Mouse (Mus musculus): ENCODE results near the gene Ak4. TPM values are rescaled to one million over a fixed set of nuclear protein-coding genes. Genes with fewer than 3 reads are reported as not detected.

The Ak4 gene
- total RNA-seq (2014; rRNA removed; ENCODE audit: low replicate concordance): 11.0 and 18.4 TPM in 2 replicates
- 4.6 and 5.3 TPM in 2 replicates for polyA plus RNA-seq (2015; fragmentation: Nextera tagmentation; extraction: Ambion mirVana)

GRCm38 (mm10) chr4:101419151-101419910, at the start of gene Ak4:
Ak4 (plus strand) TSS chr4:101419277.
- Histone ChIP-seq H3K4me3 (ENCODE audit: low read depth, low read length) (peak within 1 kb of the TSS; percentile 82), H3K9ac (replicated peaks; ENCODE audit: low read depth, low read length) (peak within 1 kb of the TSS; percentile 74), H3K4me1 (ENCODE audit: control insufficient read depth, insufficient read depth) (0 out of 2 replicates have a peak, but pooled peaks cover 8% of the 10 kb centered on the region), H3K27me3 (ENCODE audit: control insufficient read depth, insufficient read depth, low read length) (no peaks in the 10 kb centered on the region), H3K4me2 (ENCODE audit: low read depth, low read length) (peak within 1 kb of the TSS; percentile 99), H3K9me3 (replicated peaks; ENCODE audit: control insufficient read depth, low read length) (no peaks in the 10 kb centered on the region), H3K27ac (ENCODE audit: low read depth) (peak within 1 kb of the TSS; percentile 65), H3K36me3 (replicated peaks; ENCODE audit: control insufficient read depth, insufficient read depth, low read length) (0 out of 2 replicates have a peak, but pooled peaks cover 5% of the 10 kb centered on the region)
- ATAC-seq (ENCODE audit: insufficient read depth, low read depth) (peak; percentile 53), DNase-seq (ENCODE audit: low spot score) (no peak)
- TF ChIP-seq CTCF (IDR thresholded peaks at IDR 0.05; ENCODE audit: low read depth) (no peak), EP300 (IDR thresholded peaks at IDR 0.05; ENCODE audit: low read depth) (no peak)
- under 1% methylated on average over 51 of the region's 74 CpGs for WGBS

- ATAC-seq (ENCODE audit: insufficient read depth, low read depth) (no peak), DNase-seq (ENCODE audit: low spot score) (no peak)
- 76% methylated on average over 4 of the region's 4 CpGs for WGBS
- no peak overlapping the region for H3K9ac ChIP-seq (replicated peaks; ENCODE audit: low read depth, low read length)
- no peaks in the 10 kb centered on the region for H3K27me3 ChIP-seq (ENCODE audit: control insufficient read depth, insufficient read depth, low read length)
- no peak overlapping the region for H3K4me3 ChIP-seq (ENCODE audit: low read depth, low read length)
- H3K4me1 ChIP-seq (ENCODE audit: control insufficient read depth, insufficient read depth): no peaks in the 10 kb centered on the region
- H3K27ac ChIP-seq (ENCODE audit: low read depth): no peak overlapping the region
- no peak overlapping the region for H3K4me2 ChIP-seq (ENCODE audit: low read depth, low read length)
- H3K36me3 ChIP-seq (replicated peaks; ENCODE audit: control insufficient read depth, insufficient read depth, low read length): no peaks in the 10 kb centered on the region
- H3K9me3 ChIP-seq (replicated peaks; ENCODE audit: control insufficient read depth, low read length): no peaks in the 10 kb centered on the region
- TF ChIP-seq CTCF (IDR thresholded peaks at IDR 0.05; ENCODE audit: low read depth) (no peak), EP300 (IDR thresholded peaks at IDR 0.05; ENCODE audit: low read depth) (no peak)
Observed at GRCm38 (mm10) chr4:101369738-101370275, 49.3 kb upstream of the Ak4 start.

GRCm38 (mm10) chr4:101372283-101372682, 46.8 kb upstream of the Ak4 start:
- no peaks in the 10 kb centered on the region for H3K9me3 ChIP-seq (replicated peaks; ENCODE audit: control insufficient read depth, low read length)
- no peak for ATAC-seq (ENCODE audit: insufficient read depth, low read depth)
- no peak overlapping the region for H3K4me3 ChIP-seq (ENCODE audit: low read depth, low read length)
- 53% methylated on average over 2 of the region's 2 CpGs for WGBS
- no peak for TF ChIP-seq CTCF (IDR thresholded peaks at IDR 0.05; ENCODE audit: low read depth)
- no peak for TF ChIP-seq EP300 (IDR thresholded peaks at IDR 0.05; ENCODE audit: low read depth)
- H3K9ac ChIP-seq (replicated peaks; ENCODE audit: low read depth, low read length): no peak overlapping the region
- H3K36me3 ChIP-seq (replicated peaks; ENCODE audit: control insufficient read depth, insufficient read depth, low read length): no peaks in the 10 kb centered on the region
- no peaks in the 10 kb centered on the region for H3K27me3 ChIP-seq (ENCODE audit: control insufficient read depth, insufficient read depth, low read length)
- H3K4me2 ChIP-seq (ENCODE audit: low read depth, low read length): no peak overlapping the region
- no peak overlapping the region for H3K27ac ChIP-seq (ENCODE audit: low read depth)
- no peak for DNase-seq (ENCODE audit: low spot score)
- no peaks in the 10 kb centered on the region for H3K4me1 ChIP-seq (ENCODE audit: control insufficient read depth, insufficient read depth)

DNA sequence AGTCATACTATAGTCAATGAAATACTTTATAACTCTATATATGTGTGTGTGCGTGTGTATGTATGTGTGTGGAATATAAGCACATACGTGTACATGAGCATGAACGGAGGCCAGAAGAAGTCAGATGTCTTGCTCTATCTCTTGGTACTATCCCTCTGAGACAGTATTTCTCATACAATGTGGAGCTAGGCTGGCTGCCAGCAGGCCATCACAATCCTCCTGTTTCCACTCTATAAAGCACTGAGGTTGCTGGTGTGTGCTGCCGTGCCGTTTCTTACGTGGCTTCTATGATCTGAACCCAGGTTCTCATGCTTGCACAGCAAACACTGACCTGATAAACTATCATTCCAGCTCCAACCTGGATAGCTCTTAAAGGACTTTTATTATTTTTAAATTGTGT, 46.3 kb upstream of the Ak4 start:
- Histone ChIP-seq H3K4me1 (ENCODE audit: control insufficient read depth, insufficient read depth) (no peaks in the 10 kb centered on the region), H3K4me2 (ENCODE audit: low read depth, low read length) (no peak overlapping the region), H3K36me3 (replicated peaks; ENCODE audit: control insufficient read depth, insufficient read depth, low read length) (no peaks in the 10 kb centered on the region), H3K9ac (replicated peaks; ENCODE audit: low read depth, low read length) (no peak overlapping the region), H3K27ac (ENCODE audit: low read depth) (no peak overlapping the region), H3K4me3 (ENCODE audit: low read depth, low read length) (no peak overlapping the region), H3K9me3 (replicated peaks; ENCODE audit: control insufficient read depth, low read length) (no peaks in the 10 kb centered on the region), H3K27me3 (ENCODE audit: control insufficient read depth, insufficient read depth, low read length) (no peaks in the 10 kb centered on the region)
- 79% methylated on average over 6 of the region's 6 CpGs for WGBS
- TF ChIP-seq CTCF (IDR thresholded peaks at IDR 0.05; ENCODE audit: low read depth): no peak
- TF ChIP-seq EP300 (IDR thresholded peaks at IDR 0.05; ENCODE audit: low read depth): no peak
- no peak for ATAC-seq (ENCODE audit: insufficient read depth, low read depth)
- DNase-seq (ENCODE audit: low spot score): no peak

DNA sequence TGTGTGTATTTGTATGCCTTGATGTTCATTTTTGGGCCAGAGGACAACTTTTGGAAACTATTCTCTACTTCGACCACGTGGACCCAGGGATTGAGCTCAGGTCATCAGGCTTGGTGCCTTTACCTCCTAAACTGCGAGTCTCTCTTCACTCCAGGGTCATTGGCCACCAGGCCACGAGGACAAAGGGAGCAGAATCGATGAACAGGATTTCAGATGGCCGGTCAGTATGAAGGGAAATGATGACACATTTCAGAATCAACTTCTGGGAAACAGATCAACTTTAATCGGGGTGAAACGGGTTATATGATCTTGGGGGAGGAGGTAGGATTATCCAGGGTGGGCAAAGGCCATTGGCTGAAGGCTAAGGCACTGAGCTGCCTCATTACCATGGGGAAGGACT, 45.0 kb upstream of the Ak4 start:
- no peak overlapping the region for H3K4me3 ChIP-seq (ENCODE audit: low read depth, low read length)
- H3K4me2 ChIP-seq (ENCODE audit: low read depth, low read length): no peak overlapping the region
- ATAC-seq (ENCODE audit: insufficient read depth, low read depth) (no peak), DNase-seq (ENCODE audit: low spot score) (no peak)
- 70% methylated on average over 8 of the region's 8 CpGs for WGBS
- no peaks in the 10 kb centered on the region for H3K4me1 ChIP-seq (ENCODE audit: control insufficient read depth, insufficient read depth)
- H3K27ac ChIP-seq (ENCODE audit: low read depth): no peak overlapping the region
- no peaks in the 10 kb centered on the region for H3K9me3 ChIP-seq (replicated peaks; ENCODE audit: control insufficient read depth, low read length)
- no peaks in the 10 kb centered on the region for H3K27me3 ChIP-seq (ENCODE audit: control insufficient read depth, insufficient read depth, low read length)
- H3K9ac ChIP-seq (replicated peaks; ENCODE audit: low read depth, low read length): no peak overlapping the region
- H3K36me3 ChIP-seq (replicated peaks; ENCODE audit: control insufficient read depth, insufficient read depth, low read length): no peaks in the 10 kb centered on the region
- TF ChIP-seq CTCF (IDR thresholded peaks at IDR 0.05; ENCODE audit: low read depth) (no peak), EP300 (IDR thresholded peaks at IDR 0.05; ENCODE audit: low read depth) (no peak)

All from heart, postnatal 0 days (tissue).